Mouse (Mus musculus) neutrophil, adult 5-6 weeks (primary cell): Measurements from ENCODE around the gene Hcn4. TPM values are rescaled to one million over a fixed set of nuclear protein-coding genes. Genes with fewer than 3 reads are reported as not detected.

ENCODE experiments used
- ATAC-seq: fragments of 151-379, 151-347 bp; 2 replicates; pipeline ENCODE4 v1.8.0; 2017; ENCODE audit warnings: mild to moderate bottlenecking, moderate TSS enrichment; ENCODE audit not compliant: insufficient number of reproducible peaks, poor library complexity, low FRiP score, severe bottlenecking; ENCODE audit errors: extremely low read depth
- total RNA-seq: library from RNA; stranded (forward); fragments of 200-1000 nt; gene quantifications from 2 replicates; pipeline ENCODE4 v1.2.3, GENCODE M21; 2017

The Hcn4 gene
- total RNA-seq, 1 experiment from 2014 or later: not detected

- ATAC-seq: 0 out of 2 replicates have a peak, but pooled peaks have one; percentile 41
Observed at GRCm38 (mm10) chr9:58902869-58903585, 79.8 kb downstream of the Hcn4 start.

Other genes starting within 250 kb of the Hcn4 start
- 168 and 182 TPM in 2 replicates for gene Nptn, start 241.2 kb upstream of the Hcn4 start, total RNA-seq
- gene Rec114, start 79.4 kb upstream of the Hcn4 start, total RNA-seq: 5.6 and 5.9 TPM in 2 replicates
- gene Neo1, start 213.0 kb downstream of the Hcn4 start, total RNA-seq: 0.47 and 0.61 TPM in 2 replicates